Mouse (Mus musculus) midbrain, postnatal 0 days (tissue): ENCODE measurements at regions not wholly inside any gene's neighbourhood (a gene's known extent, or its start where the extent isn't known, plus 50 kb on each side); places are given as distances from the start of the nearest gene placed in this dataset.

Experiments used
- ATAC-seq: fragments of 200-750 bp; cut with Nextera tagmentation; 2 replicates; pipeline ENCODE4 v1.8.0; 2017; ENCODE audit warnings: moderate number of reproducible peaks, mild to moderate bottlenecking, moderate TSS enrichment, moderate library complexity; ENCODE audit not compliant: low FRiP score
- DNase-seq: peaks from one replicate; pipeline ENCODE4 v3.0.0-alpha.2; 2015; ENCODE audit warnings: low spot score
- H3K27ac ChIP-seq: fragments of 300-500 bp; sonication (generic); 2 replicates; pipeline ENCODE4 v1.5.1; 2014; ENCODE audit warnings: low read depth, mild to moderate bottlenecking, low read length, mixed read lengths
- H3K27me3 ChIP-seq: fragments of 300-500 bp; sonication (generic); 2 replicates; pipeline ENCODE4 v1.6.1; 2014; ENCODE audit warnings: low read length, control low read depth, mixed read lengths; ENCODE audit not compliant: insufficient read depth
- H3K36me3 ChIP-seq: fragments of 300-500 bp; sonication (generic); 2 replicates; pipeline ENCODE4 v1.6.1; 2014; ENCODE audit warnings: low read length, control low read depth, mixed read lengths; ENCODE audit not compliant: insufficient read depth
- H3K4me1 ChIP-seq: fragments of 300-500 bp; sonication (generic); 2 replicates; pipeline ENCODE4 v1.6.1; 2014; ENCODE audit warnings: mild to moderate bottlenecking, control low read depth, antibody characterized with exemption, low read length, mixed read lengths; ENCODE audit not compliant: insufficient read depth
- H3K4me2 ChIP-seq: fragments of 300-500 bp; sonication (generic); 2 replicates; pipeline ENCODE4 v1.6.1; 2014; ENCODE audit warnings: low read depth, mild to moderate bottlenecking, low read length, mixed read lengths; ENCODE audit not compliant: poor library complexity, severe bottlenecking
- H3K4me3 ChIP-seq: fragments of 300-500 bp; sonication (generic); 2 replicates; pipeline ENCODE4 v1.5.1; 2014; ENCODE audit warnings: low read depth, mild to moderate bottlenecking, low read length, moderate library complexity
- H3K9ac ChIP-seq: fragments of 300-500 bp; sonication (generic); replicated peaks from 2 replicates; pipeline ENCODE4 v1.6.1; 2014; ENCODE audit warnings: mild to moderate bottlenecking, low read length, moderate library complexity, mixed read lengths; ENCODE audit not compliant: poor library complexity, severe bottlenecking
- H3K9me3 ChIP-seq: fragments of 300-500 bp; sonication (generic); 2 replicates; pipeline ENCODE4 v1.6.1; 2016; ENCODE audit warnings: low read length, control low read depth
- CTCF ChIP-seq: IDR thresholded peaks from 2 replicates; pipeline ENCODE4 v1.5.1; 2016; ENCODE audit warnings: antibody characterized with exemption, mild to moderate bottlenecking
- WGBS: fragments of 180-500 bp; shearing (Covaris S2); extraction: QIAGEN DNeasy Blood & Tissue Kit; methylation state at CpG from one replicate; pipeline ENCODE4 v1.1.7; 2014; 5-methylcytosine and 5-hydroxymethylcytosine counted together

DNA sequence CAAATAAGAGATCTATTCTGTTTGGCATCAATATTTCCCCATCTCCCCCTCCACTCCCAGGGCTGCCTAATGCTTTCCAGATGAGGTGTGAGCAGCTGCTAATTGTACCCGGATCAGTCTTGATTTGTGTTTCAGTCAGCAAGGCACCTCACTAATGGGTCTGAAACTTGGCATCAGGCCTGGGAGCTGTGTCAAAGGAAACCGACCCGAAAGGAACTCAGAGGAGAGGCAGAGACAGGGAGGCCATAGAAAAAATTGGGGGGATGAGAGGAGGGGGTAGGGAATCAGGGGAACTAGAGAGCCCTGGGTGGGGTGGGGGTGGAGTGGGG lies 57.1 kb upstream of the Boc start:
- DNase-seq (peak; percentile 76), ATAC-seq (peak; percentile 20; the same call in 1 of the 2 replicates)
- Histone ChIP-seq H3K9me3 (no peaks in the 10 kb centered on the region), H3K4me1 (0 out of 2 replicates have a peak, but pooled peaks cover 3% of the 10 kb centered on the region), H3K36me3 (no peaks in the 10 kb centered on the region), H3K4me2 (no peak overlapping the region), H3K27me3 (no peaks in the 10 kb centered on the region), H3K27ac (no peak overlapping the region), H3K9ac (no peak overlapping the region), H3K4me3 (no peak overlapping the region)
- 22% methylated on average over 3 of the region's 3 CpGs for WGBS
- TF ChIP-seq CTCF, result no peak

DNA sequence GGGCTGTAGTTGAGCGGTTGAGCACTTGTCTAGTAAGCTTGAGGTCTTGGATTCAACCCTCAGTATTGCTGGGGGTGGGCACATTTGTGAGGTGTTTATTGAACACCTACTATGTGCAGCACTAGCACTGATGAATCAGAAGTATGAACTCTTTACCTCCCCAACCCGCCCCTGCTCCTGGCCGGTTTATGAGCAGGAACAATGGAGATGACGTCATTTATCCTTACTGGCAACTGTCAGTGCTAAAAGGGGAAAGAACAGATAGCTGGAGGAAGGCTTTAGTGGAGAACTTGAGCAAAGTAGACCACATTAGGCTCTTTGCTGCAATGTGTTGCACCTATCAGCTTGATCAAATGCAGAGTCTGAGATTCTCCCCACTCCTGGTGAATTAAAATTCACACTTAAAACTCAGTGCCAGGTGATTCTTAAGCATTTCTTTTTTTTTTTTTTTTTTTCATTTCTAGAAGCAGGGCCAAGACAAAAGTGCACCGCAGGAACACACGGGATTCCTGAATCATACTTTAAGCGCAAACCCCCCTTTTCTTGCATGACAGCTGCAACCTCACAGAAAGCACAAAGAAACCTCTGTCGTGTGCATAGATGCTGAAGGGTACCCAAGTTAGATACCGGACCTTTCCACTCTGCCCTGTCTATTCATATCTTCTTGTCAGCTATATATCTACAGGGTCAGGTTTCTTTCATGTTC lies 56.6 kb upstream of the Boc start:
- H3K27me3 ChIP-seq, result no peaks in the 10 kb centered on the region
- no peak overlapping the region for H3K9ac ChIP-seq
- no peak overlapping the region for H3K4me2 ChIP-seq
- H3K36me3 ChIP-seq, result no peaks in the 10 kb centered on the region
- 48% methylated on average over 9 of the region's 9 CpGs for WGBS
- TF ChIP-seq CTCF, result no peak
- no peak overlapping the region for H3K4me3 ChIP-seq
- no peak overlapping the region for H3K27ac ChIP-seq
- 0 out of 2 replicates have a peak, but pooled peaks cover 3% of the 10 kb centered on the region for H3K4me1 ChIP-seq
- no peak for DNase-seq
- no peaks in the 10 kb centered on the region for H3K9me3 ChIP-seq
- no peak for ATAC-seq

DNA sequence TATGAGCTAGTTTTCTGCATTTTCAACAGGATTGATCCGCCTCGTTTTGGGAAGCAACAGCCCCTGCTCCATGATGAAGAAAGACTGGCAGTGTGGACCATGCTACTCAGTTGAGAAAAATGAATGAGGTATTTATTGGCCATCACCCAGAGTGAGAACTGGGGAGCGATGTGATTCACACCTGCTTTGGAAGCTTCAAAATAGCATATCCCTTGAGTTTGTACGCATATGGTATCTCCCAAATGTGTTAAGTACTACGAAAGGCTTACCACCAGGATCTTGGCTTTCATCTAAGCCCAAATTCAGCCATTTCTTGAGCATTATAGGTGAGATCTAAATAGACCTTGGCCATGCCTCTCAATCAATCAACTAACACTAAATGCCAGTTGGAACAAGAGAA lies 55.5 kb upstream of the Boc start:
- Histone ChIP-seq H3K9ac (no peak overlapping the region), H3K4me1 (0 out of 2 replicates have a peak, but pooled peaks cover 3% of the 10 kb centered on the region), H3K27me3 (no peaks in the 10 kb centered on the region), H3K36me3 (no peaks in the 10 kb centered on the region), H3K4me3 (no peak overlapping the region), H3K4me2 (no peak overlapping the region), H3K27ac (no peak overlapping the region), H3K9me3 (no peaks in the 10 kb centered on the region)
- no peak for TF ChIP-seq CTCF
- 94% methylated on average over 5 of the region's 5 CpGs for WGBS
- DNase-seq (no peak), ATAC-seq (no peak)

DNA sequence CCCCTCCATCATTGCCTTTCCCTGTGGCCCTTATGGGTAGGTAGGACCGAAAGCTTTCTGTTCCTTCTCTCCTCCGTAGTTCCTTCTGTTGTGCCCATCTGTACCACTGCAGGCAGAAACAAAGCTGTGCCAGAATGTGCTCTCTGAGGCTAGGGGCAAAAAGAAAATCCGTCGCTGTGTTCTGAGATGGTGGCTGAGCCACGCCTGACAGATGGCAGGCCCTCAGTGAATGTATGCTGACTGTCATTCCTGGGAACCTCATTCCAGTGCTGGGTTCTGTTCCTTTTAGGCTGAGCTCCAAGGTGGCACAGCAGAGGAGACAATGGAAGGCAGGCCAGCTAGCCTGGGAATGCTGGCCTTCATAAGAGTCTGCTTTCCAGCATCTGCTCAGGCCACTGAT lies 54.0 kb upstream of the Boc start:
- ATAC-seq (no peak), DNase-seq (peak; percentile 72)

DNA sequence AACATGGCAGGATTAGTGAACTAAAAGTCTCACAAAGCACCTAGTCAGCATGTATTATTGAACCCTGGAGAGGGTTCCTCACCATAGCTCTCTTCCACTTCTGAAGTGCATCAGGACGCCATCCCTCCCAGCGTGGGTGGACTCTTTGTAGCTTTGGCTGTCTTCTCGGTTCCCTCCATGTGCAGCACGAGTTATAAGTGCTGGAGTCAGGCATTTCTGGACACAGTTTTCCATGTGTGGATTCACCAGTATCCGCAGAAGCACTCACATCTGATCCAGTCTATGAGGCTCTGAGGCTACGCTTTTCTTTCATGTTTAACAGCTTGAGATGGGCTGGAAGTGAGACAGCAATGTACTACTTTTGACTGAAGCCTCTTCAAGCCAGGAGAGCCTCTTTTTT lies 52.8 kb upstream of the Boc start:
- Histone ChIP-seq H3K9ac (no peak overlapping the region), H3K27ac (no peak overlapping the region), H3K4me3 (no peak overlapping the region), H3K9me3 (no peaks in the 10 kb centered on the region), H3K27me3 (no peaks in the 10 kb centered on the region), H3K36me3 (no peaks in the 10 kb centered on the region), H3K4me1 (no peaks in the 10 kb centered on the region), H3K4me2 (no peak overlapping the region)
- WGBS, result 85% methylated on average over 6 of the region's 6 CpGs
- TF ChIP-seq CTCF, result no peak
- DNase-seq, result no peak
- ATAC-seq, result no peak

More for the DNA sequence above, 54.0 kb upstream of the Boc start:
- no peaks in the 10 kb centered on the region for H3K27me3 ChIP-seq
- H3K4me3 ChIP-seq, result no peak overlapping the region
- 60% methylated on average over 5 of the region's 5 CpGs for WGBS
- no peaks in the 10 kb centered on the region for H3K9me3 ChIP-seq
- H3K4me1 ChIP-seq, result 0 out of 2 replicates have a peak, but pooled peaks cover 3% of the 10 kb centered on the region
- TF ChIP-seq CTCF, result no peak
- H3K4me2 ChIP-seq, result no peak overlapping the region
- no peaks in the 10 kb centered on the region for H3K36me3 ChIP-seq
- no peak overlapping the region for H3K9ac ChIP-seq
- H3K27ac ChIP-seq, result no peak overlapping the region

DNA sequence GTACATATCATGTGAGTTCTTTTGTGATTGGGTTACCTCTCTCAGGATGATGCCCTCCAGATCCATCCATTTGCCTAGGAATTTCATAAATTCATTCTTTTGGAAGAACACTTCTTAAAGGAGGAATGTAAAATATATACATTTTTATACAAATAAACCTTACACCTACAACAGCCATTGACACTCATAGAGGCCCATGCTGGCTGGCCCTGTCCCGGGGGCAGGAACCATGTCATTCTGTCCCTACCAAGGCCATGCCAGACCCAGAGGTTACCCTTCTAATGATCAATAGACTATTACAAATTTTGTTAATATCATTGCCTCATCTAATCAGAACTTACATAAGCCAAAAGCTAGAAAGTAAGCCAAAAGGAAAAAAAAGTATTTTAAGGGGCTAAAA lies 49.9 kb upstream of the Boc start:
- Histone ChIP-seq H3K36me3 (no peaks in the 10 kb centered on the region), H3K4me1 (no peaks in the 10 kb centered on the region), H3K4me3 (no peak overlapping the region), H3K27ac (no peak overlapping the region), H3K4me2 (no peak overlapping the region), H3K9ac (no peak overlapping the region), H3K9me3 (no peaks in the 10 kb centered on the region), H3K27me3 (no peaks in the 10 kb centered on the region)
- ATAC-seq (no peak), DNase-seq (no peak)
- TF ChIP-seq CTCF, result no peak
- 97% methylated on average over 1 of the region's 1 CpGs for WGBS
